Comparison of ENCODE assay signal across 11 mouse cellular contexts in genomic region chr7:46556358-46557118, GRCm38 (mm10).
A peak's percentile ranks its signal among the peaks of the same experiment; 100 is the strongest.
DNase-seq lines count a peak whose midpoint lies in the region; ATAC-seq and TF ChIP-seq lines count a peak whose summit lies in the region.
"Had no signal": no experiment of that assay in that cellular context is flagged by ENCODE, and none has a peak within 500 bp of the region (broad histone marks: within the 10 kb centered on the region; RNA-seq: fewer than 3 reads in every experiment).

No protein-coding gene starts in this region.

- TF ChIP-seq CTCF in midbrain, postnatal 0 days (IDR thresholded peaks at IDR 0.05), result no peak

- no peak overlapping the region for H3K4me3 ChIP-seq in forebrain, embryonic 11.5 days (ENCODE audit: low read depth, low read length)
- no peak overlapping the region for H3K4me3 ChIP-seq in hindbrain, embryonic 14.5 days (replicated peaks; ENCODE audit: low read length)
- H3K4me3 ChIP-seq in midbrain, postnatal 0 days (ENCODE audit: low read depth, low read length), result no peak overlapping the region
- H3K4me3 ChIP-seq: heart, embryonic 15.5 days had no signal

- H3K9me3 ChIP-seq in forebrain, embryonic 11.5 days (ENCODE audit: control insufficient read depth, low read length), result no peaks in the 10 kb centered on the region
- H3K9me3 ChIP-seq in hindbrain, embryonic 14.5 days (ENCODE audit: control insufficient read depth, low read length), result no peaks in the 10 kb centered on the region
- no peaks in the 10 kb centered on the region for H3K9me3 ChIP-seq in midbrain, postnatal 0 days (ENCODE audit: low read length)
- H3K9me3 ChIP-seq: heart, embryonic 15.5 days had no signal

- H3K9ac ChIP-seq in forebrain, embryonic 11.5 days (ENCODE audit: low read length), result peak overlapping the region; percentile 12; the same call in 1 of the 2 replicates
- H3K9ac ChIP-seq in hindbrain, embryonic 14.5 days, result peak overlapping the region; percentile 35; the same call in 1 of the 2 replicates
- H3K9ac ChIP-seq in midbrain, postnatal 0 days (replicated peaks; ENCODE audit: low read length, poor library complexity, severe bottlenecking), result no peak overlapping the region
- H3K9ac ChIP-seq: heart, embryonic 15.5 days had no signal

- H3K4me2 ChIP-seq in forebrain, embryonic 11.5 days (ENCODE audit: low read depth, low read length, severe bottlenecking), result no peak overlapping the region
- H3K4me2 ChIP-seq in hindbrain, embryonic 14.5 days (replicated peaks), result no peak overlapping the region
- no peak overlapping the region for H3K4me2 ChIP-seq in midbrain, postnatal 0 days (ENCODE audit: low read depth, low read length, poor library complexity, severe bottlenecking)
- H3K4me2 ChIP-seq: heart, embryonic 15.5 days had no signal

- H3K36me3 ChIP-seq in forebrain, embryonic 11.5 days (ENCODE audit: control insufficient read depth, insufficient read depth, low read length), result no peaks in the 10 kb centered on the region
- H3K36me3 ChIP-seq in hindbrain, embryonic 14.5 days (replicated peaks; ENCODE audit: control insufficient read depth, insufficient read depth), result no peaks in the 10 kb centered on the region
- H3K36me3 ChIP-seq in midbrain, postnatal 0 days (ENCODE audit: insufficient read depth, low read length), result no peaks in the 10 kb centered on the region
- H3K36me3 ChIP-seq: heart, embryonic 15.5 days had no signal

- peaks cover 7% of the 10 kb centered on the region; the same call in 1 of the 2 replicates for H3K4me1 ChIP-seq in forebrain, embryonic 11.5 days (replicated peaks; ENCODE audit: control insufficient read depth, insufficient read depth, low read length)
- H3K4me1 ChIP-seq in hindbrain, embryonic 14.5 days (replicated peaks; ENCODE audit: control insufficient read depth, insufficient read depth, low read length), result peaks cover 33% of the 10 kb centered on the region
- no peaks in the 10 kb centered on the region for H3K4me1 ChIP-seq in midbrain, postnatal 0 days (ENCODE audit: insufficient read depth, low read length)

- H3K27me3 ChIP-seq in forebrain, embryonic 11.5 days (ENCODE audit: control insufficient read depth, insufficient read depth, low read length), result no peaks in the 10 kb centered on the region
- no peaks in the 10 kb centered on the region for H3K27me3 ChIP-seq in hindbrain, embryonic 14.5 days (ENCODE audit: control insufficient read depth, insufficient read depth, low read length)
- no peaks in the 10 kb centered on the region for H3K27me3 ChIP-seq in midbrain, postnatal 0 days (ENCODE audit: insufficient read depth, low read length)
- H3K27me3 ChIP-seq: heart, embryonic 15.5 days had no signal

- WGBS in forebrain, embryonic 11.5 days, result 29% methylated on average over 13 of the region's 13 CpGs
- WGBS in hindbrain, embryonic 14.5 days, result 30% methylated on average over 13 of the region's 13 CpGs
- 44% methylated on average over 13 of the region's 13 CpGs for WGBS in midbrain, postnatal 0 days

- peak; percentile 96 for ATAC-seq in forebrain, embryonic 11.5 days (replicated peaks; ENCODE audit: low FRiP score)
- peak; percentile 83 for ATAC-seq in hindbrain, embryonic 14.5 days (ENCODE audit: low FRiP score)
- peak; percentile 80; the same call in 1 of the 2 replicates for ATAC-seq in midbrain, postnatal 0 days (ENCODE audit: low FRiP score)
- ATAC-seq: inflammation-experienced regulatory T-cells, adult 6 months had no signal

- peak; percentile 57 for DNase-seq in embryo, embryonic 11 days
- DNase-seq in forebrain, embryonic 11.5 days (ENCODE audit: low spot score), result peak; percentile 86
- DNase-seq in hindbrain, embryonic 14.5 days (ENCODE audit: low spot score), result peak; percentile 64
- peak; percentile 69 for DNase-seq in midbrain, postnatal 0 days (ENCODE audit: low spot score)
- no peak for DNase-seq in right cerebral cortex, postnatal 36 days (ENCODE audit: low spot score in 2 of 2)
- DNase-seq in lung, postnatal 10 days, result no peak
- no peak for DNase-seq in gastrocnemius, postnatal 4 days (ENCODE audit: low spot score in 2 of 2)
- DNase-seq in urinary bladder, postnatal 25 days (ENCODE audit: low spot score), result no peak
- DNase-seq: gastrocnemius, postnatal 25 days had no signal

- peak overlapping the region; percentile 64 for H3K27ac ChIP-seq in forebrain, embryonic 11.5 days (ENCODE audit: low read depth, low read length)
- peak overlapping the region; percentile 55; the same call in 1 of the 2 replicates for H3K27ac ChIP-seq in hindbrain, embryonic 14.5 days
- no peak overlapping the region for H3K27ac ChIP-seq in midbrain, postnatal 0 days (ENCODE audit: low read depth, low read length)
- H3K27ac ChIP-seq: heart, embryonic 15.5 days had no signal

Comparison
In these comparisons a context has a peak if more than half of its experiments do, and no peak if none do; other contexts are left out.
1. DNase-seq: peak in embryo, embryonic 11 days (single experiment), forebrain, embryonic 11.5 days (single experiment), hindbrain, embryonic 14.5 days (single experiment) and midbrain, postnatal 0 days (single experiment); none in right cerebral cortex, postnatal 36 days (0 of 2), lung, postnatal 10 days (single experiment), gastrocnemius, postnatal 4 days (0 of 2) and urinary bladder, postnatal 25 days (single experiment).
2. Peak in every context shown above with its lines, with median percentiles within 50 percentile points of each other: ATAC-seq.